Mouse (Mus musculus) kidney, adult 8-10 months (tissue): ENCODE results near the gene Txndc16.

Experiments used
- DNase-seq, 2 experiments: peaks; one replicate each; pipeline ENCODE4 v3.0.0; 2022

The Txndc16 gene

GRCm38 (mm10) chr14:45220090-45220956 lies at the start of gene Txndc16:
Gene Txndc16, minus strand, starts transcription at chr14:45220328.
- peak; percentile 54 to 70 for DNase-seq

DNA sequence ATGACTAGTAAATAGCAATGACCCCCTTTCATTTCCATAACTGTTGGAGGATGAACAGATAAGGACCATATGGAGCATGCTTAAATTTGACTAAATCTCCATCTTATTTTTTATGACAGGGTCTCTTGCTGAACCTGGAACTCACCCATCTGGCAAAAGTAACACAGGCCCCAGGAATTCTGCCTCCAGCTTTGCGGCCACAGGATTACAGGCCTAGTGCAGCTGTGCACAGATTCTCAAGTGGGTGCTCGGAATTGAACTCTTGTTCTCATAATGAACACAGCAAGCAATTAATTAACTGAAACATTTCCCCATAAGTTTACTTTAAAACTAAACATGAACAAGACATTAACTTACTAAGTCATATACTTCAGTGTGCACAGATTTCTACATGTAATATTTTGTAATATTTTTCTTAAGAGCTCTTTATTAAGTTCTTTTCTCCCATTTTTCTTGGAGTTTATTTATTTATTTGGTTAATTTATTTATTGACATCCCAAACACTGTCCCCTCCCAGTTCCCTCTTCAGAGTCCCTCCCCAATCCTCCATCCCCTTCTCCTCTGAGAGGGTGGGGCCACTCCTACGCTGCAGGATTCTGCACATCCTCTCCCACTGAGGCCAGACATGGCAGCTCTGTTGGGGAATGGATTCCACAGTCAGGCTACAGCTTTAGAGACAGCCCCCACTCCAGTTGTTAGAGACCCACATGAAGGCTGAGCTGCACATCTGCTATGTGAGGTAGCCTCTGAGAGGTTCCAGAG lies 43.9 kb upstream of the Txndc16 start:
- no peak for DNase-seq

- no peak for DNase-seq
These were observed 31.5 kb upstream of the Txndc16 start for GRCm38 (mm10) chr14:45251548-45252076.

DNA sequence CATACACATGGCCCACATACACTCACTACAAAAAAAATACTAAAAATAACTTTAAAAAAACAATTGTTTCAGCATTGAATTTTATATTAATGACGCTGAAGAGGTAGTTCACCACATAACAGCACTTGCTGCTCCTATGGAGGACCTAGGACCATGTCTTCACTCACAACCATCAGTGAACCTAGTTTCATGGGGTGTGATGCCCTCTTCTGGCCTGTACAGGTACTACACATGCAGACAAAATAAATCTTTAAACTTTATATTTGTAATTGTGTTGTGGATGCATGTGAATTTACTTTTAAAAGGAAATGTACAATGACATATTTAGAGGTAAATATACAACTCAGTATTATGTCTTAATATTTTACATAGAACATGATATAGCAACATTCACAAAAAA lies 21.5 kb upstream of the Txndc16 start:
- no peak for DNase-seq

DNA sequence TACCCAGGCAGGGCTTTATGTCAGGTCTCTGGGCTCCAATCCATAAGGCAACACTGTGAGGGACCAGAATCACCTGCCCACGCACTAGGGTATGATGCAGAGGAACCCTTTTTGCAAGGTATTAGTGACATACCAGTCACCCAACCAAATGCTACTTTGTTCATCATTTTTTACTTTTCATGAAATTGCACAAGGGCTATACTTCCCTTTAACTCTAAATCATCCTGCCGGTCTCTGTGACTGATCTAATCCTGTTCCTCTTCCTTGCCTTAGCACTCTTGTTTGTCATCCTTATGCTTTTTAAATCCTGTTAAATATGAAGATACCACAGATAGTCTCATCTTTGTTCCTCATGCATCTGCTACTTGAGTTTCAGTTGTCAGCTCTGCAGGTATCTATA lies 18.9 kb upstream of the Txndc16 start:
- DNase-seq, result no peak

DNA sequence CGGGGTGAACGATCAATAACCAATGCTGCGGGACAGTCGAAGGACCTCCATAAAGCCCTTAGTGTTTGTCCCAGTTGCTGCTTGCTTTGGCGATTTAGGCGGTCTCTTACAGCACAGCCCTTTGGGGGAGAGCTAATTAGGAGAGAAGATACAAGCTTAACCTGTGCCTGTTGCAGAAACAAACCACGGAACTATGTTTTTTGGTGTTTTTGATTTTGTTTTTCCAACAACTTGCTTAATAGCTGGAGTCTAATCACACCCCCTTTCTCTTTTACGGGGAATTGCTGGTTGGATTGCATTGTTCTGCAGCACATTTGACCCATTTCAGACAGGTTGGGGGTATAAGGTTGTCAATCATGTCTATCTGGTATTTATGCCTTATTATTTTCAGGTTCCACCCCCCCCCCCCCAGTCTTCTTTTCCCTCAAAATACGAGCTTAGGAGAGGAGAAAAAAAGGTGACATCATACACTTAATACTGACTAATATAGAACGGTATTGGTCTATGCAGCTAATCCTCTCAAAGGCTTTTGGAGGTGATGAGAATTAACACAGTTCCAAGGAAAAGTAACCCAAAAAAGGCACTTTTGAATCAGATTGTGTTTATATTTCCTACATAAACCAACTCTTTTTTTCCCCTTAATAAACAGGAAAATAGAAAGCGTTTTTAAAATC lies 966 bp upstream of the Txndc16 start:
- DNase-seq, result peak in 1 of 2 experiments; percentile 4

- DNase-seq, result peak; percentile 99 to 100
These were observed 643 bp downstream of the Txndc16 start, which contains the start of gene Gpr137c for GRCm38 (mm10) chr14:45219281-45220089. Gene Gpr137c, plus strand, starts transcription at chr14:45219717.

- no peak for DNase-seq
These were observed 2.4 kb downstream of the Txndc16 start for GRCm38 (mm10) chr14:45217693-45218092.

- no peak for DNase-seq
These were observed 3.3 kb downstream of the Txndc16 start for GRCm38 (mm10) chr14:45216711-45217340.

DNA sequence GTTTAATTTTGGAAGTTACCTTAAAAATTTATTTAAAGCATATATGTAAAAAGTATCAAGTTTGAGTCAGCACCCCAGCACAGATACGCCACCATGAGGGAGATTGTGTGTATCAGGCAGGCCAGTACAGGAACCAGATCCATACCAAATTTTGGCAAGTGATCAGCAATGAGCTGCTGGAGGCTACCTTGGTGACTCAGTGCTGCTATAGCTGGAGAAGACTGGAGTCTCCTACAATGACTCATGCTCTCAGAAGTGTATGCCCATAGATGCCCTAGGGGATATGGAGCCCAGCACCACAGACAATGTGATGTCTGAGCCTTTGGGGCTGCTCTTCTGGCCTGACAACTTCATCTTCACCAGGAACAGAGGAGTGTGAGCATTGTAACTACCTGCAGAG lies 8.7 kb downstream of the Txndc16 start:
- no peak for DNase-seq

GRCm38 (mm10) chr14:45210683-45211082 lies 9.4 kb downstream of the Txndc16 start:
- DNase-seq, result no peak

DNA sequence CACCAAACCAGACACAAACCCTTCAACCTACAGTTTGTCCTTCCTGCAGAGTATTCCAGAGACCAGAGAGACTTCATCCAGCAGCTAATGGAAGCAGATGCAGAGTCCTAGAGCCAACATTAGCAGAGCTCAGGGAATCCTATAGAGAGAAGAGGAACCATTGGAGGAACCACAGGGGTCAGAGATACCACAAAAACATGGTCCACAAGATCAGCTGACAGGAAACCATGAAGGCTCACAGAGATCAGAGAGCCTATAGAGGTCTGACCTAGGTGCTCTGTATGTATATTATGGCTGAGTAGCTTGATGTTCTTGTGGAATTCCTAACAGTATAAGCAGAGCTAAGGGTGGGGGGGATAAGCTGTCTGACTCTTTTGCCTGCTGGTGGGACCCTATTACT lies 19.5 kb downstream of the Txndc16 start:
- DNase-seq, result no peak

DNA sequence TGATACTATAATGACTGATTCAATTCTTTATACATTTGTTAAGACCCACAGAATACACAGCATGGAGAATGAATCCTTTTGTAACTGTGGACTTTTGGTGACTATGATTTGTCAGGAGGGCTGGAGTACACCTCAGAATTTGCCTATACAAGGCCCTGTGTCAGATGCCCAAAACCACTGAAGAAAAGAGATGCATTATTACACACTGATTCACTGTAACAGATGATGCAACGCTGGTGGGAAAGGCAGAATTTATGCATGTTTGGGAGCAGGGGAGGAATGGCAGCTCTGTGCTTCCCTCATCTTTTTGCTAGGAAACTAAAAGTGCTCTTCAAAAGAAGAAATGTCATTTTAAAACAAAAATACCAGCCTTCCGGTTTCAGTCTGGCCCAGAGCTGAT lies 29.1 kb downstream of the Txndc16 start:
- no peak for DNase-seq

DNA sequence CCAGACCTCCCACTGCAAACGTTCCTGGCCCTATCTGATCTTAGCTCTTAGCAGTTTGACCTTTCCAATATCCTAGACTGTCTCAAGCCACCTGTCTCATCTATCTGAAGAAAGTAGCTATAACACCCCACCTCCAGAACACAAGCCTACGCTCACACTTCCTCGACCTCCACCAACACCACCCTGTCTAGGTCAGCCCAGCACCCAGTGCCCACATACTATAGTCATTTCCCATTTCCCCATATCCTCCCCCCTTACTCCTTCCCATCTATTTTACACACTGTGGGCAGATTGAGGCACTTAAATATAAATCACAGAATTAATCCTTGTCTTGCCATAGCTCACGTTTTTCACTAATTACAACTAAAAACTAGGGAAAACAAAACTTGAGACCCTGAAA lies 38.5 kb downstream of the Txndc16 start:
- no peak for DNase-seq

GRCm38 (mm10) chr14:45179606-45180005 lies 40.5 kb downstream of the Txndc16 start:
- DNase-seq, result no peak

DNA sequence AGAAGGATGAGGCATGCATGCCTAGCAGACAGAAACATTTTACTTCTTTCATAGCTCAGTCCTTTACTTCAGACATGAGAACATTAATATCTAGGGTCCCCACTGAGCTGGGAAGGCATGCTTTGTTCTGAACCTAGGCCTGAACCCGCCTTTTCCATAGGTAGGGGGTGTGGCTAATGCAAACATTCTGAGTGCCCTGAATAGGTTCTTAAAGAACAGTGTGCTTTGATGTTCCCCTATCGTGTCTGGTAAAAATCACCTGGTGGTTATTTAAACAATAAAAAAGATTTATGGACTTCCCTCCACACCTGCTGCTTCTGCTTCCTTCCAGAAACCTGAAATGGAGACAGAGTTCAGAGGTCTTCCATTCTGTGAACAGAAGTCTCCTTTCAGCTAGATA lies 40.9 kb downstream of the Txndc16 start:
- no peak for DNase-seq

- no peak for DNase-seq
These were observed 45.0 kb downstream of the Txndc16 start for GRCm38 (mm10) chr14:45175012-45175740.

DNA sequence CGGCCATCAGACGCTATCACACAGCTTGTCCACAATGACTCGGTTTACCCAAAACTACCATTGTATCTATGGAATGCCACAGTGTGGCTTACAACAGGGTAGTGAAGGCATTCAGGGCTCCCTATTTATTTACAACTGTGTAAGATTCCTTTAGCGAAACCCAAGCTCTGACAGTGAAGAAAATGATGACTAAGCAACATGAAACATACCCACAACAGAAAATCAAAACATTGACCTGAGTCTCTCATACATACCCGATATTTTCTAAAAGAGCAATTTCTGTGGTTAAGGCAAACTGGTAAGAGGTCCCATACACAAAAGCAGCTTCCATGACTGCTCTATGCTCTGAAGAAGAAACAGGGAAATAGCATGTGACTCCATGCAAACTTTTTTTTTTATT lies 47.9 kb downstream of the Txndc16 start:
- no peak for DNase-seq

DNA sequence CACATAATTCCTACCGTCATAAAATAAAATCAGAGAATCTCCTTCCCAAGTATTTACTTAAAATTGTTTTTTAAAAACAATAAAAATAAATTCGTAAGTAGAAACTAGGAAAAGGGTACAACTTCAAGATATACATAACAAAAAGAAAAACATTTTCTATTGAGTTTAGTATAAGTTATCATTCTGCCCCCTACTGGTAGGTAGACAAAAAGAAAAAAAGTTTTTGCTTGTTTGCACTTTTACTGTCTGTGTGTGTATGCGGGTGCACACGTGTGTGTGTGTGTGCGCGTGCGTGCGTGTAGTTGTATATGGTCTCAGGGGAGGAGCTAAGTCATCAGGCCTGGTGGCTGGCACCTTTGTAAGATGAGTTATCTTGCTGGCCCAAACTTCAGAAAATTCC lies 52.8 kb downstream of the Txndc16 start:
- no peak for DNase-seq

DNA sequence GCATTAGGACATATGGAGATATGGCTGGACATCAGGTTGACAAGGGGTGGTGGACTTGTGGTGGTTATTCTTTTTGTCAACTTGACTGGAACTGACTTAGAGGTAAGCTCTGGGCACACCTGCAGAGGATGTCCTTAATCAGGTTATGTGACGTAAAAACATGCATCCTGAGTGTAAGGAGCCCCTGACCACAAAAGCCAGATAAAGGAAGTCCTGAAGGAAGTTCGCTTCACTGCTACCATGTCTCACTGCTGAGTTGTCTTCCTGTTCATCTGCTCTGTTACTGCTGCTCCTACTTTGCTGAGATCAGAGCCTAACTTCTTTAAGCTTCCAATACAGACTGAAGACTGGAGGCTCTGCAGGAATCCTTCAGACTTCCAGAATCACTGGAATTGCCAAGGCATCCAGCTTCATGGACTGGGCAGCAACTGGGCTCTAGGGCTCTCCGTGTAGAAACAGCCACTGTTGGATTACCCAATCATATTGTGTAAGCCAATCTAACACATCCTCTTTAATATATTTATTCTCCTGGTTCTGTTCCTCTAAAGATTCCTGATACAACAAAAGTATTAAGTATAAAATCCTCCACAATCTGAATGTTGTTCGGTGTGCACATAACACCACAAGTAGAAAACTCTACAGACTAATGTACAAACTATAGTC lies 64.5 kb downstream of the Txndc16 start:
- no peak for DNase-seq

- no peak for DNase-seq
These were observed 66.9 kb downstream of the Txndc16 start for GRCm38 (mm10) chr14:45153258-45153657.
